Mouse (Mus musculus) liver, embryonic 11.5 days (tissue): Measurements from ENCODE around the gene Parp9. TPM values are rescaled to one million over a fixed set of nuclear protein-coding genes. Genes with fewer than 3 reads are reported as not detected.
"Not testable (repeated sequence)": the region's sequence is repeated elsewhere in the genome, so short reads cannot be mapped to it uniquely, and the experiment has no call there.

Source experiments
- ATAC-seq: fragments of 200-750 bp; cut with Nextera tagmentation; replicated peaks from 2 replicates; pipeline ENCODE4 v1.8.0; 2017; ENCODE audit warnings: moderate number of reproducible peaks, mild to moderate bottlenecking, moderate TSS enrichment, moderate library complexity; ENCODE audit not compliant: low FRiP score
- DNase-seq: peaks from one replicate; pipeline ENCODE4 v3.0.0-alpha.2; 2017; ENCODE audit warnings: low spot score
- H3K27ac ChIP-seq: fragments of 300-500 bp; sonication (generic); 2 replicates; pipeline ENCODE4 v1.5.1; 2014; ENCODE audit warnings: mild to moderate bottlenecking, low read depth, low read length, control low read depth
- H3K27me3 ChIP-seq: fragments of 300-500 bp; sonication (generic); replicated peaks from 2 replicates; pipeline ENCODE4 v1.6.1; 2014; ENCODE audit warnings: low read length, mixed read lengths; ENCODE audit not compliant: control insufficient read depth, insufficient read depth
- H3K36me3 ChIP-seq: fragments of 300-500 bp; sonication (generic); 2 replicates; pipeline ENCODE4 v1.6.1; 2014; ENCODE audit warnings: mild to moderate bottlenecking, low read length, moderate library complexity, mixed read lengths; ENCODE audit not compliant: control insufficient read depth, insufficient read depth
- H3K4me1 ChIP-seq: fragments of 300-500 bp; sonication (generic); replicated peaks from 2 replicates; pipeline ENCODE4 v1.6.1; 2014; ENCODE audit warnings: low read length, mixed read lengths; ENCODE audit not compliant: control insufficient read depth, insufficient read depth
- H3K4me2 ChIP-seq: fragments of 300-500 bp; sonication (generic); 2 replicates; pipeline ENCODE4 v1.6.1; 2014; ENCODE audit warnings: mild to moderate bottlenecking, control low read depth, moderate library complexity
- H3K4me3 ChIP-seq: fragments of 300-500 bp; sonication (generic); 2 replicates; pipeline ENCODE4 v1.5.1; 2014; ENCODE audit warnings: low read depth, low read length, control low read depth
- H3K9ac ChIP-seq: fragments of 300-500 bp; sonication (generic); 2 replicates; pipeline ENCODE4 v1.6.1; 2014; ENCODE audit warnings: low read depth, low read length, control low read depth
- H3K9me3 ChIP-seq: fragments of 300-500 bp; sonication (generic); 2 replicates; pipeline ENCODE4 v1.6.1; 2016; ENCODE audit warnings: low read length, inconsistent platforms, mixed read lengths; ENCODE audit not compliant: control insufficient read depth
- WGBS: fragments of 180-500 bp; shearing (Covaris S2); extraction: QIAGEN DNeasy Blood & Tissue Kit; methylation state at CpG from one replicate; pipeline ENCODE4 v1.1.7; 2014; 5-methylcytosine and 5-hydroxymethylcytosine counted together
- polyA plus RNA-seq: library from polyadenylated mRNA; unstranded; fragments of >200 nt; fragmentation: Nextera tagmentation; extraction: Ambion mirVana; gene quantifications from 2 replicates; pipeline ENCODE4 v1.2.1, GENCODE M21; 2014

The Parp9 gene
- 4.1 and 5.7 TPM in 2 replicates for polyA plus RNA-seq

DNA sequence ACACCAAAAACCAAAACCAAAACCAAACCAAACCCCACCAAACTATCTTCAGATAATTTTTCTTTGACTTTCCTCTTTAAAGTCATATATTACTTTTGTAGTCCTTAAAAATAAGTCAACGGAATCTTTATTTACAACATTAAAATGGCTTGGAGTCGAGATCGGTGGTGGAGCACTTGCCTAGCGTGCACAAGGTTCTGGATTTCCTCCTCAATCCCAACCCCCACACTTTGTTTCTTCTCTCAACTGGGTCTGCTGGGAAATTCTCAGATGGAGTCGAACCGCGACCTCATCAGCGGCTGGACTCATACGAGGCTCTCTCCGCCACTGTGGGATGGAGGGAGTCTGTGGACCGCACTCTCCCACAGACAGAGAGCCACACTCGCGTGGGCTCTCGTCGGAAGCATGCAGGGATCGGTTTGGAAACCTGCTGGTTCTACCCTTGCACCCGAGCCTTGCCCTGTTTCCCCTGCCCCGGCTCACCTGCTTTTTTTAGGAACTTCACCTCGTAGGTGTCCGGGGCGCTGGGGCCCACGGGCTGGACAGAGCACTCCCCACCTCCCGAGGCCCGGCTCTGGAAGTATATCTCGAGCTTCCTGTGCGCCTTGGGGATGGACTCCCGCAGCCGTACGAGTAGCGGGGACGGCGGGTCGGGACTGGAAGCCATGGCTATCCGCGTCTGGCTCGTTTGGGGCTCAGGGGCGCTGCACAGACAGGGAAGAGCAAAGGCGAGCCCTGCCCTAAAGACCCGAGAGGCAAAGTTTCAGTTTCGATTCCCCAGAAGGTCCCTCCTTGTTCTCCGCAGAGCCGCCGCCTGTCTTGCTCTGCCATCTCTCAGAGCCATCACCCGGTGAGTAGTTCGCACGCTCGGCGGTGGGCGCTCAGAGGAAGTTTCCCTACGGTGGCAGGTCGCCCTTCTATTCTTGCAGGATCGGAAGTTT lies at the start of gene Parp9, which contains the start of gene Dtx3l:
TSS of gene Parp9 (plus strand) at position 260 of the 941 bp plus-strand sequence.
TSS of gene Dtx3l (minus strand) at position 941 of the 941 bp plus-strand sequence.
- Histone ChIP-seq H3K36me3 (no peaks in the 10 kb centered on the region), H3K27ac (0 out of 2 replicates have a peak within 1 kb of the TSS, but pooled peaks have one; percentile 48), H3K9ac (peak within 1 kb of the TSS; percentile 83), H3K9me3 (no peaks in the 10 kb centered on the region), H3K27me3 (no peaks in the 10 kb centered on the region; the same call in 1 of the 2 replicates), H3K4me1 (peaks cover 4% of the 10 kb centered on the region; the same call in 1 of the 2 replicates), H3K4me2 (peak within 1 kb of the TSS; percentile 94), H3K4me3 (peak within 1 kb of the TSS; percentile 81)
- DNase-seq = peak; percentile 71
- ATAC-seq = peak; percentile 77
- 1% methylated on average over 52 of the region's 52 CpGs for WGBS

GRCm38 (mm10) chr16:35888910-35889309 lies 49.4 kb upstream of the Parp9 start:
- no peak overlapping the region for H3K4me3 ChIP-seq
- no peaks in the 10 kb centered on the region for H3K4me1 ChIP-seq
- 86% methylated on average over 5 of the region's 5 CpGs for WGBS
- H3K9ac ChIP-seq = no peak overlapping the region
- no peak for ATAC-seq
- H3K36me3 ChIP-seq = no peaks in the 10 kb centered on the region
- H3K4me2 ChIP-seq = no peak overlapping the region
- no peaks in the 10 kb centered on the region for H3K27me3 ChIP-seq
- no peaks in the 10 kb centered on the region for H3K9me3 ChIP-seq
- H3K27ac ChIP-seq = no peak overlapping the region
- no peak for DNase-seq

- ATAC-seq (no peak), DNase-seq (no peak)
- no peaks in the 10 kb centered on the region for H3K27me3 ChIP-seq
- no peaks in the 10 kb centered on the region for H3K9me3 ChIP-seq
- no peak overlapping the region for H3K4me2 ChIP-seq
- 65% methylated on average over 3 of the region's 3 CpGs for WGBS
- no peaks in the 10 kb centered on the region for H3K36me3 ChIP-seq
- no peak overlapping the region for H3K9ac ChIP-seq
- H3K4me1 ChIP-seq = no peaks in the 10 kb centered on the region
- H3K27ac ChIP-seq = no peak overlapping the region
- no peak overlapping the region for H3K4me3 ChIP-seq
These were observed 47.6 kb upstream of the Parp9 start for GRCm38 (mm10) chr16:35890645-35891044.

DNA sequence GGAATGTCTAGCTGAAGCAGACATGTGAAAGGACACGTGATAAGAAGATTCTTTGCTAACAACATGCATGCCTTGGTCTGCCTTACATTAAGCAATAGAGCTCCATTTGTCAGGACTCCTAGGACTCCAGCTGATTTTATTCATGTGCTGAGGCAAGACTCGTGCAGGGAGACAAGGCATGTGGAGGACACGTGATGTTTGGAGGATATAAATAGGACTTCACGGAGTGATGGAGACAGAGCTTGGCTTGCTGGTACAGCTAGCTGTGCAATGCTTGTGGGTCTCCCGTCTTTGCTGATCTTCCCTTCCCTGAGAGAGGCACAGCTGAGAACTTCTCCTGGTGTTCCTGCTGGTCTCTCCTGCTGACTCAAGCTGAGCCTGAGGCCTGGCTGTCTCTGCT lies 46.7 kb upstream of the Parp9 start:
- H3K9ac ChIP-seq, H3K27me3 ChIP-seq, DNase-seq, H3K4me3 ChIP-seq, H3K9me3 ChIP-seq, ATAC-seq, H3K4me1 ChIP-seq, H3K27ac ChIP-seq, H3K4me2 ChIP-seq, H3K36me3 ChIP-seq: not testable (repeated sequence)
- 70% methylated on average over 5 of the region's 5 CpGs for WGBS

GRCm38 (mm10) chr16:35894997-35895396 lies 43.3 kb upstream of the Parp9 start:
- no peaks in the 10 kb centered on the region for H3K27me3 ChIP-seq
- ATAC-seq (no peak), DNase-seq (no peak)
- no peak overlapping the region for H3K9ac ChIP-seq
- no peak overlapping the region for H3K4me2 ChIP-seq
- H3K9me3 ChIP-seq = no peaks in the 10 kb centered on the region
- H3K4me3 ChIP-seq = no peak overlapping the region
- no peak overlapping the region for H3K27ac ChIP-seq
- no peaks in the 10 kb centered on the region for H3K4me1 ChIP-seq
- H3K36me3 ChIP-seq = no peaks in the 10 kb centered on the region
- WGBS = 68% methylated on average over 6 of the region's 6 CpGs

- H3K9ac ChIP-seq = no peak overlapping the region
- H3K4me3 ChIP-seq = no peak overlapping the region
- no peaks in the 10 kb centered on the region for H3K9me3 ChIP-seq
- H3K4me1 ChIP-seq = no peaks in the 10 kb centered on the region
- no peak overlapping the region for H3K27ac ChIP-seq
- 74% methylated on average over 3 of the region's 3 CpGs for WGBS
- no peaks in the 10 kb centered on the region for H3K27me3 ChIP-seq
- no peak for DNase-seq
- no peaks in the 10 kb centered on the region for H3K36me3 ChIP-seq
- ATAC-seq = no peak
- no peak overlapping the region for H3K4me2 ChIP-seq
These were observed 37.7 kb upstream of the Parp9 start for GRCm38 (mm10) chr16:35900541-35900940.

- ATAC-seq = no peak
These were observed 35.1 kb upstream of the Parp9 start for GRCm38 (mm10) chr16:35903014-35903640.

GRCm38 (mm10) chr16:35904121-35904736 lies 34.0 kb upstream of the Parp9 start:
- DNase-seq = no peak
- no peak overlapping the region for H3K4me3 ChIP-seq
- no peak for ATAC-seq
- H3K4me2 ChIP-seq = no peak overlapping the region
- H3K9me3 ChIP-seq = no peaks in the 10 kb centered on the region
- H3K9ac ChIP-seq = no peak overlapping the region
- H3K27ac ChIP-seq = no peak overlapping the region
- H3K36me3 ChIP-seq = no peaks in the 10 kb centered on the region
- 57% methylated on average over 4 of the region's 4 CpGs for WGBS
- no peaks in the 10 kb centered on the region for H3K27me3 ChIP-seq
- H3K4me1 ChIP-seq = no peaks in the 10 kb centered on the region; the same call in 1 of the 2 replicates

More at GRCm38 (mm10) chr16:35903014-35903640, 35.1 kb upstream of the Parp9 start:
- Histone ChIP-seq H3K9me3 (no peaks in the 10 kb centered on the region), H3K27me3 (no peaks in the 10 kb centered on the region), H3K27ac (no peak overlapping the region), H3K4me1 (no peaks in the 10 kb centered on the region; the same call in 1 of the 2 replicates), H3K9ac (no peak overlapping the region), H3K4me2 (no peak overlapping the region), H3K4me3 (no peak overlapping the region), H3K36me3 (no peaks in the 10 kb centered on the region)
- no peak for DNase-seq
- 74% methylated on average over 6 of the region's 6 CpGs for WGBS
